12 mouse cellular contexts compared by ENCODE assay signal in genomic region chr8:60956847-60957246, GRCm38 (mm10). TPM values are rescaled to one million over a fixed set of nuclear protein-coding genes. Genes with fewer than 3 reads are reported as not detected.
DNase-seq lines count a peak whose midpoint lies in the region; ATAC-seq lines count a peak whose summit lies in the region.
"Had no signal": no experiment of that assay in that cellular context is flagged by ENCODE, and none has a peak within 500 bp of the region (broad histone marks: within the 10 kb centered on the region; RNA-seq: fewer than 3 reads in every experiment).

No protein-coding gene starts in this region.

- H3K9me3 ChIP-seq in midbrain, embryonic 10.5 days (replicated peaks), result no peaks in the 10 kb centered on the region
- no peaks in the 10 kb centered on the region for H3K9me3 ChIP-seq in midbrain, embryonic 16.5 days (replicated peaks; ENCODE audit: control insufficient read depth, low read length, poor library complexity, severe bottlenecking)
- H3K9me3 ChIP-seq: embryonic facial prominence, embryonic 12.5 days; midbrain, embryonic 15.5 days had no signal

- H3K27ac ChIP-seq in midbrain, embryonic 10.5 days (replicated peaks), result peak overlapping the region; percentile 28; the same call in 1 of the 2 replicates
- H3K27ac ChIP-seq in midbrain, embryonic 16.5 days (ENCODE audit: low read length), result no peak overlapping the region
- H3K27ac ChIP-seq: embryonic facial prominence, embryonic 12.5 days; midbrain, embryonic 15.5 days had no signal

- H3K4me3 ChIP-seq in midbrain, embryonic 10.5 days, result no peak overlapping the region
- no peak overlapping the region for H3K4me3 ChIP-seq in midbrain, embryonic 16.5 days (ENCODE audit: low read depth, low read length)
- H3K4me3 ChIP-seq: embryonic facial prominence, embryonic 12.5 days; midbrain, embryonic 15.5 days had no signal

- 94% methylated on average over 7 of the region's 7 CpGs for WGBS in midbrain, embryonic 10.5 days
- 95% methylated on average over 7 of the region's 7 CpGs for WGBS in midbrain, embryonic 16.5 days

- H3K36me3 ChIP-seq in midbrain, embryonic 10.5 days, result no peaks in the 10 kb centered on the region
- H3K36me3 ChIP-seq in midbrain, embryonic 16.5 days (ENCODE audit: control insufficient read depth, insufficient read depth, low read length), result no peaks in the 10 kb centered on the region
- H3K36me3 ChIP-seq: embryonic facial prominence, embryonic 12.5 days; midbrain, embryonic 15.5 days had no signal

- ATAC-seq in midbrain, embryonic 16.5 days, result no peak
- ATAC-seq in erythroid progenitor cell, adult 5-6 weeks (replicated peaks; ENCODE audit: low FRiP score, poor library complexity, severe bottlenecking), result peak; percentile 76
- ATAC-seq in megakaryocyte progenitor cell, adult 5-6 weeks (replicated peaks; ENCODE audit: poor library complexity), result peak; percentile 48
- ATAC-seq: lung, postnatal 0 days; midbrain, embryonic 15.5 days had no signal

- DNase-seq in midbrain, embryonic 10.5 days (ENCODE audit: low spot score), result no peak
- DNase-seq in layer of hippocampus, adult 9-10 months (ENCODE audit: low spot score), result no peak
- DNase-seq in MN1 (ENCODE audit: low spot score), result no peak
- DNase-seq in embryo, embryonic 10 days (ENCODE audit: low spot score), result no peak
- DNase-seq: adrenal gland, adult 2 months; cerebellum, adult 11-12 months had no signal

- H3K4me2 ChIP-seq in midbrain, embryonic 16.5 days (ENCODE audit: low read length), result no peak overlapping the region
- H3K4me2 ChIP-seq: embryonic facial prominence, embryonic 12.5 days; midbrain, embryonic 15.5 days had no signal

- H3K9ac ChIP-seq in midbrain, embryonic 16.5 days (ENCODE audit: low read depth, low read length), result no peak overlapping the region
- H3K9ac ChIP-seq: embryonic facial prominence, embryonic 12.5 days; midbrain, embryonic 15.5 days had no signal

- H3K4me1 ChIP-seq in midbrain, embryonic 10.5 days, result peaks cover 33% of the 10 kb centered on the region
- H3K4me1 ChIP-seq in midbrain, embryonic 16.5 days (ENCODE audit: control insufficient read depth, insufficient read depth, low read length), result peaks cover 8% of the 10 kb centered on the region; the same call in 1 of the 2 replicates
- H3K4me1 ChIP-seq: embryonic facial prominence, embryonic 12.5 days had no signal

- no peaks in the 10 kb centered on the region for H3K27me3 ChIP-seq in midbrain, embryonic 10.5 days (ENCODE audit: low read depth, poor library complexity, severe bottlenecking)
- H3K27me3 ChIP-seq in midbrain, embryonic 16.5 days (ENCODE audit: control insufficient read depth, insufficient read depth, low read depth, low read length), result no peaks in the 10 kb centered on the region
- H3K27me3 ChIP-seq: embryonic facial prominence, embryonic 12.5 days; midbrain, embryonic 15.5 days had no signal

RNA-seq across cellular contexts. Expression of gene Clcn3, which starts 26.3 kb away (rescaled TPM):
- 29.1 and 32.6 TPM in 2 replicates for polyA plus RNA-seq in midbrain, embryonic 10.5 days (2016; fragmentation: Nextera tagmentation; extraction: Ambion mirVana)
- polyA plus RNA-seq in midbrain, embryonic 16.5 days (2015; fragmentation: Nextera tagmentation; extraction: Ambion mirVana), result 74.4 and 78.4 TPM in 2 replicates
- 293 and 374 TPM in 2 replicates for total RNA-seq in erythroid progenitor cell, adult 5-6 weeks (2015; ENCODE audit: low replicate concordance)
- 484 and 559 TPM in 2 replicates for total RNA-seq in erythroid progenitor cell, adult 5-6 weeks (2017; ENCODE audit: low replicate concordance)
- 22.3 and 26.1 TPM in 2 replicates for total RNA-seq in megakaryocyte progenitor cell, adult 5-6 weeks (2015)
- total RNA-seq in megakaryocyte progenitor cell, adult 5-6 weeks (2017), result 22.8 and 29.3 TPM in 2 replicates

RNA-seq across cellular contexts. Expression of gene Nek1, which starts 36.1 kb away (rescaled TPM):
- polyA plus RNA-seq in midbrain, embryonic 10.5 days (2016; fragmentation: Nextera tagmentation; extraction: Ambion mirVana), result 20.7 and 22.7 TPM in 2 replicates
- 27.2 and 30.6 TPM in 2 replicates for polyA plus RNA-seq in midbrain, embryonic 16.5 days (2015; fragmentation: Nextera tagmentation; extraction: Ambion mirVana)
- total RNA-seq in erythroid progenitor cell, adult 5-6 weeks (2015; ENCODE audit: low replicate concordance), result 14.3 and 15.9 TPM in 2 replicates
- total RNA-seq in erythroid progenitor cell, adult 5-6 weeks (2017; ENCODE audit: low replicate concordance), result 20.4 and 21.5 TPM in 2 replicates
- 14.2 and 15.9 TPM in 2 replicates for total RNA-seq in megakaryocyte progenitor cell, adult 5-6 weeks (2015)
- 21.2 and 25.6 TPM in 2 replicates for total RNA-seq in megakaryocyte progenitor cell, adult 5-6 weeks (2017)

Comparison
In these comparisons a context has a peak if more than half of its experiments do, and no peak if none do; other contexts are left out.
1. RNA of gene Clcn3, which starts 26.3 kb away (total RNA-seq): 293 to 559 TPM in erythroid progenitor cell, adult 5-6 weeks; 22.3 to 29.3 TPM in megakaryocyte progenitor cell, adult 5-6 weeks; every median in the first group is over 4 times any median in the second.